Mouse (Mus musculus): ENCODE measurements around the gene Gjc3. TPM values are rescaled to one million over a fixed set of nuclear protein-coding genes. Genes with fewer than 3 reads are reported as not detected.
A peak's percentile ranks its signal among the peaks of the same experiment; 100 is the strongest.

The Gjc3 gene
- polyA plus RNA-seq, 1 experiment, result 0.02 TPM

DNA sequence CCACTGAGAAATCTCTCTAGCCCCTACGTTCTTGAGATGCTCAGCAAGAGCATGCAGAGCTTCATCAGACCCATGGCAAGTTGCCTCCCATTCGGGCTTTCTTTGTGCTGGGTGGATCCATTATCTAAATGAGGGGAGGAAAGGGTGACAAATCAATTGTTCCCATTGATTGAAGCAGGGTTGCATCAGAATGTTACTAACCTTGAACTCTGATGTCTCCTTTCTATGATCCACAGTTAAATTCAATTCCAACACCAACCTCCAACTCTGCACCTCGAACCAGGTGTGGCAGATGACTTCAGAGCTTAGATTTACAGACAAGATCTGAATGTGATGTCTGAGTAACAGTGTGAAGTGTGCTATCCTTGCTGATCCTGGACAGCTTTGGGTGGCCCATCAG is 11.8 kb upstream of the Gjc3 start:
- Histone ChIP-seq H3K4me3 (ENCODE audit: control insufficient read depth, low read depth, low read length) (no peak overlapping the region), H3K27me3 (ENCODE audit: control insufficient read depth, insufficient read depth, low read length) (no peaks in the 10 kb centered on the region), H3K27ac (ENCODE audit: control insufficient read depth, insufficient read depth, low read depth, low read length) (no peak overlapping the region), H3K4me1 (ENCODE audit: control insufficient read depth, insufficient read depth, low read length) (no peaks in the 10 kb centered on the region), H3K36me3 (ENCODE audit: control insufficient read depth, insufficient read depth, low read length) (no peaks in the 10 kb centered on the region)
- TF ChIP-seq CTCF (IDR thresholded peaks at IDR 0.05; ENCODE audit: control insufficient read depth, insufficient read depth, insufficient replicate concordance, low read depth, low read length), result no peak
- no peak for TF ChIP-seq POLR2A (IDR thresholded peaks at IDR 0.05; ENCODE audit: control insufficient read depth, low read depth, low read length)

DNA sequence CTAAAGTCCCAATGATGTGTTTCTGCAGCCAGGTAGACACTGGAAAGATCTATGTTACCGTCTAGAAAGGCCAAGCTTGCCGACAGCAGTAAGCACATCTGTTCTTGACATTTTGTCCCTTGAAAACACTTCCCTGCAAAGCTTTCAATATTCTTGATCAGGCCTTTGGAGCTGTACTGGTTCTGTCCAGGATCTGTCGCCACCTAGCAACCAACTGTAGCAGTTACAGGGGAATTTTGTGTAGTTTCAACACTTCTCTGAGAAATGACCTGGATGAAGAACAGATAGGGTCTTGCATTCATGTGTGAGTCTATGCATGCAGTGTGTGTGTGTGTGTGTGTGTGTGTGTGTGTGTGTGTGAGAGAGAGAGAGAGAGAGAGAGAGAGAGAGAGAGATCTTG is 10.8 kb upstream of the Gjc3 start:
- no peak for TF ChIP-seq CTCF (IDR thresholded peaks at IDR 0.05; ENCODE audit: control insufficient read depth, insufficient read depth, insufficient replicate concordance, low read depth, low read length)
- TF ChIP-seq POLR2A (IDR thresholded peaks at IDR 0.05; ENCODE audit: control insufficient read depth, low read depth, low read length), result no peak
- Histone ChIP-seq H3K36me3 (ENCODE audit: control insufficient read depth, insufficient read depth, low read length) (no peaks in the 10 kb centered on the region), H3K4me1 (ENCODE audit: control insufficient read depth, insufficient read depth, low read length) (no peaks in the 10 kb centered on the region), H3K27me3 (ENCODE audit: control insufficient read depth, insufficient read depth, low read length) (no peaks in the 10 kb centered on the region), H3K27ac (ENCODE audit: control insufficient read depth, insufficient read depth, low read depth, low read length) (no peak overlapping the region), H3K4me3 (ENCODE audit: control insufficient read depth, low read depth, low read length) (no peak overlapping the region)

DNA sequence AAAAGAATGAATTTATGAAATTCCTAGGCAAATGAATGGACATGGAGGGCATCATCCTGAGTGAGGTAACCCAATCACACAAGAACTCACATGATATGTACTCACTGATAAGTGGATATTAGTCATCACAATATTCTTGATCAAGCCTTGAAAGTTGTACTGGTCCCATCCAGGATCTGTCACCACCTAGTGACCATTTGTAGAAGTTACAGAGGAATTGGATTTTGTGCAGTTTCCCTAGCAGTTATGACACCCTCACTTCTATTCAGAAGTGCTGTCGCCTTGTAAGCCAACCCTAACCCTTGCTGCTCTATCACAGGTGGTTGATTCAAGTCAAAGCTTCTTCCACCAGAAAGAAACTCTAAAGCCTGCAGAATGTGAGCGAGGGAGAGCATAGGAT is 10.3 kb upstream of the Gjc3 start:
- Histone ChIP-seq H3K4me3 (ENCODE audit: control insufficient read depth, low read depth, low read length) (no peak overlapping the region), H3K27ac (ENCODE audit: control insufficient read depth, insufficient read depth, low read depth, low read length) (no peak overlapping the region), H3K4me1 (ENCODE audit: control insufficient read depth, insufficient read depth, low read length) (no peaks in the 10 kb centered on the region), H3K27me3 (ENCODE audit: control insufficient read depth, insufficient read depth, low read length) (no peaks in the 10 kb centered on the region), H3K36me3 (ENCODE audit: control insufficient read depth, insufficient read depth, low read length) (no peaks in the 10 kb centered on the region)
- TF ChIP-seq POLR2A (IDR thresholded peaks at IDR 0.05; ENCODE audit: control insufficient read depth, low read depth, low read length) (no peak), CTCF (IDR thresholded peaks at IDR 0.05; ENCODE audit: control insufficient read depth, insufficient read depth, insufficient replicate concordance, low read depth, low read length) (no peak)

DNA sequence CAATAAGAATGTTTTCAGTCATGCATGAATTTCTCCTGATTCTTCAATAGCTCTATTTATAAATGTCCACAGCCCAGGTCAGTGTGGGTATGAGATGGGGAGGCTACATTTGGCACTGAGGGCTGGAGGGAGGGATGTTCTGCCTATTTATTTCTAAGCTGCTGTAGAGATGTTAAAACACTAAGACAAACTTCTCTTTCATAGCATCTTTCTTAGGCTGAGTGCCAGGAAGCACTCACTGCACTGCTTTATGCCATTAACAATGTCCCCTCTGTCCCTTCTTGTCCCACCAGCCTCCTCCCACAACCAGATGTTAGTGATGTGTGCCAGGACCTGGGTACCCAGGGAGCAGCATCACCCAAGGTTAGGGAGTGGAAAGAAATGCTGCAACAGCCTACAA is 3.6 kb upstream of the Gjc3 start:
- H3K4me1 ChIP-seq (ENCODE audit: control insufficient read depth, insufficient read depth, low read length), result no peaks in the 10 kb centered on the region
- no peak overlapping the region for H3K27ac ChIP-seq (ENCODE audit: control insufficient read depth, insufficient read depth, low read depth, low read length)
- H3K36me3 ChIP-seq (ENCODE audit: control insufficient read depth, insufficient read depth, low read length), result no peaks in the 10 kb centered on the region
- H3K27me3 ChIP-seq (ENCODE audit: control insufficient read depth, insufficient read depth, low read length), result no peaks in the 10 kb centered on the region
- no peak for TF ChIP-seq CTCF (IDR thresholded peaks at IDR 0.05; ENCODE audit: control insufficient read depth, insufficient read depth, insufficient replicate concordance, low read depth, low read length)
- no peak for TF ChIP-seq POLR2A (IDR thresholded peaks at IDR 0.05; ENCODE audit: control insufficient read depth, low read depth, low read length)
- H3K4me3 ChIP-seq (ENCODE audit: control insufficient read depth, low read depth, low read length), result no peak overlapping the region

DNA sequence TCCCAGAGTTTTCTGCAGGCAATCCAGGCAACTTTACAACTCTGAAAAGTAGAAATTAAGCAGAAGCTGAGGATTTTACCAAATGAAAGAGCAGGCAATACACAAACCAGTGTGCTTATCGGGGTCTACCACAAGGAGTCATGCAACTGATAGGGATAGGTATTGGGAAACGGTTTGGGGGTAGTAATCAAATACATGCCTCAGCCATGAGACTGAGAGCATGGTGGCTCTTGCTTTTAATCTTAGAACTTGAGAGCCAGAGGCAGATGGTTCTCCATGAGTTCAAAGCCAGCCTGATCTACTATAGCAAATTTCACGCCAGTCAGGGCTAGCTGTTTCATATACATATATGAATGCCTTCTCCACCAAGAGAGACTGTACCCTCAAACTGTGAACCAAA is 6.5 kb downstream of the Gjc3 start:
- TF ChIP-seq CTCF (IDR thresholded peaks at IDR 0.05; ENCODE audit: control insufficient read depth, insufficient read depth, insufficient replicate concordance, low read depth, low read length) (no peak), POLR2A (IDR thresholded peaks at IDR 0.05; ENCODE audit: control insufficient read depth, low read depth, low read length) (no peak)
- H3K4me3 ChIP-seq (ENCODE audit: control insufficient read depth, low read depth, low read length), result no peak overlapping the region
- H3K27me3 ChIP-seq (ENCODE audit: control insufficient read depth, insufficient read depth, low read length), result no peaks in the 10 kb centered on the region

DNA sequence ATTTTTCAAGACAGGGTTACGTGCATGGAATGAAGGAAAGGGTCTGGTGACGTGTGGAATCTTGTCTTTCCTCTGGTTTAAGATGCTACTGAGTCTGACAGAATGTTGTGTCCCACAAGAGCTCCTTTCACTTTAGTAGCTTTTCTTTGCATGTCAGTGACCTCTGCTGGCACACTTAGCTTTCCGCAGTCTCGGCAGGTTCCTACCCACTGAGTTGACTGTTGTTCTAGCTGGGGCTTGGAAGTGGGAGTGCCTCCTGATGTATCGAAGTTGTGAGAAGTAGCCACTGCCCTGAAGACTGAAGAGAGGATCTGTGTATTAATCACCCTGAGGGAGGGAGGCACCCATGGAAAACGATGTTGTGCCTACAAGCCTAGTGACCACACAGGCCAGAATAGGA is 11.7 kb downstream of the Gjc3 start:
- no peaks in the 10 kb centered on the region for H3K4me1 ChIP-seq (ENCODE audit: control insufficient read depth, insufficient read depth, low read length)
- H3K36me3 ChIP-seq (ENCODE audit: control insufficient read depth, insufficient read depth, low read length), result no peaks in the 10 kb centered on the region
- no peak overlapping the region for H3K4me3 ChIP-seq (ENCODE audit: control insufficient read depth, low read depth, low read length)
- peak; percentile 10; the same call in 1 of the 2 replicates for TF ChIP-seq CTCF (IDR thresholded peaks at IDR 0.05; ENCODE audit: control insufficient read depth, insufficient read depth, insufficient replicate concordance, low read depth, low read length)
- TF ChIP-seq POLR2A (IDR thresholded peaks at IDR 0.05; ENCODE audit: control insufficient read depth, low read depth, low read length), result no peak
- H3K27ac ChIP-seq (ENCODE audit: control insufficient read depth, insufficient read depth, low read depth, low read length), result no peak overlapping the region
- no peaks in the 10 kb centered on the region for H3K27me3 ChIP-seq (ENCODE audit: control insufficient read depth, insufficient read depth, low read length)

More for the DNA sequence above, 6.5 kb downstream of the Gjc3 start:
- H3K27ac ChIP-seq (ENCODE audit: control insufficient read depth, insufficient read depth, low read depth, low read length), result no peak overlapping the region
- H3K4me1 ChIP-seq (ENCODE audit: control insufficient read depth, insufficient read depth, low read length), result no peaks in the 10 kb centered on the region
- no peaks in the 10 kb centered on the region for H3K36me3 ChIP-seq (ENCODE audit: control insufficient read depth, insufficient read depth, low read length)

DNA sequence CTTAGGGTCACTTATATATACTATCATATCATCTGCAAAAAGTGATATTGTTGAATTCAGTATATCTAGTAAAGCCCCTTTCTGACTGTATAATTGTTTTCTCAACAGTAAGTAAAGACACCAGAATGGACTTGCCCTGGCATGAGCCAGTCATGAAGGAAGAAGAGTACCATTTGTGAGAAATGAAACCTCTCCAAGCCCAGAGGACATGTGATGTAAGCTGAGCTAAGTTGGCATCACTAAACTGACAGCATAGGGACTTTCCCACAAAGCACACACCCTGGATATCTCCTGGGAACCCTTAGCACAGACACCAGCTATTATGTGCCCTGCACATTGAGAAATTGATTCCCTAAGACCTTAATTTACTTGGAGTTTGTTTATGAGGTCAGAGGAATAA is 15.6 kb downstream of the Gjc3 start:
- no peak for TF ChIP-seq CTCF (IDR thresholded peaks at IDR 0.05; ENCODE audit: control insufficient read depth, insufficient read depth, insufficient replicate concordance, low read depth, low read length)
- no peak for TF ChIP-seq POLR2A (IDR thresholded peaks at IDR 0.05; ENCODE audit: control insufficient read depth, low read depth, low read length)
- no peak overlapping the region for H3K27ac ChIP-seq (ENCODE audit: control insufficient read depth, insufficient read depth, low read depth, low read length)

DNA sequence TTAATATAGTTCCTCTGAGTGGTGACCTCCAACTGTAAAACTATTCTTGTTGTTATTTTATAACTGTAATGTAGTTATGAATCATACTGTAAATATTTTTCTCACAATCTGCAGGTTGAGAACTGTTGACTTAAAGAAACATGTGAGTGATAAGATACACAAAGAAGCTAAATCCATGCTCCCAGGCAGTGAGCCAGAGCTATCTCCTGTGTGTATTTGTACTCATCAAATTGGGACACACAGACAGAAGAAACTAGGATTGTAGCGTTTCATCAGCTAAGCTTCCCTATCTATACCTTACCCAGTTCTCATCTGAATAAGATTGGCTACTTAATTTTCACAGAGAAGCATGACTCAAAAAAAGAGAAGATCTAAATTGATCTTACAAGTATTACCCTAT is 19.8 kb downstream of the Gjc3 start:
- no peak overlapping the region for H3K27ac ChIP-seq (ENCODE audit: control insufficient read depth, insufficient read depth, low read depth, low read length)
- H3K4me1 ChIP-seq (ENCODE audit: control insufficient read depth, insufficient read depth, low read length), result no peaks in the 10 kb centered on the region
- no peaks in the 10 kb centered on the region for H3K27me3 ChIP-seq (ENCODE audit: control insufficient read depth, insufficient read depth, low read length)
- no peak for TF ChIP-seq POLR2A (IDR thresholded peaks at IDR 0.05; ENCODE audit: control insufficient read depth, low read depth, low read length)
- TF ChIP-seq CTCF (IDR thresholded peaks at IDR 0.05; ENCODE audit: control insufficient read depth, insufficient read depth, insufficient replicate concordance, low read depth, low read length), result no peak
- no peaks in the 10 kb centered on the region for H3K36me3 ChIP-seq (ENCODE audit: control insufficient read depth, insufficient read depth, low read length)
- no peak overlapping the region for H3K4me3 ChIP-seq (ENCODE audit: control insufficient read depth, low read depth, low read length)

More for the DNA sequence above, 15.6 kb downstream of the Gjc3 start:
- Histone ChIP-seq H3K4me3 (ENCODE audit: control insufficient read depth, low read depth, low read length) (no peak overlapping the region), H3K4me1 (ENCODE audit: control insufficient read depth, insufficient read depth, low read length) (no peaks in the 10 kb centered on the region), H3K36me3 (ENCODE audit: control insufficient read depth, insufficient read depth, low read length) (no peaks in the 10 kb centered on the region), H3K27me3 (ENCODE audit: control insufficient read depth, insufficient read depth, low read length) (no peaks in the 10 kb centered on the region)

Measured in testis, adult 2 months (tissue).